Comparison of ENCODE assay signal across 1 mouse cellular context in the genomic region with DNA sequence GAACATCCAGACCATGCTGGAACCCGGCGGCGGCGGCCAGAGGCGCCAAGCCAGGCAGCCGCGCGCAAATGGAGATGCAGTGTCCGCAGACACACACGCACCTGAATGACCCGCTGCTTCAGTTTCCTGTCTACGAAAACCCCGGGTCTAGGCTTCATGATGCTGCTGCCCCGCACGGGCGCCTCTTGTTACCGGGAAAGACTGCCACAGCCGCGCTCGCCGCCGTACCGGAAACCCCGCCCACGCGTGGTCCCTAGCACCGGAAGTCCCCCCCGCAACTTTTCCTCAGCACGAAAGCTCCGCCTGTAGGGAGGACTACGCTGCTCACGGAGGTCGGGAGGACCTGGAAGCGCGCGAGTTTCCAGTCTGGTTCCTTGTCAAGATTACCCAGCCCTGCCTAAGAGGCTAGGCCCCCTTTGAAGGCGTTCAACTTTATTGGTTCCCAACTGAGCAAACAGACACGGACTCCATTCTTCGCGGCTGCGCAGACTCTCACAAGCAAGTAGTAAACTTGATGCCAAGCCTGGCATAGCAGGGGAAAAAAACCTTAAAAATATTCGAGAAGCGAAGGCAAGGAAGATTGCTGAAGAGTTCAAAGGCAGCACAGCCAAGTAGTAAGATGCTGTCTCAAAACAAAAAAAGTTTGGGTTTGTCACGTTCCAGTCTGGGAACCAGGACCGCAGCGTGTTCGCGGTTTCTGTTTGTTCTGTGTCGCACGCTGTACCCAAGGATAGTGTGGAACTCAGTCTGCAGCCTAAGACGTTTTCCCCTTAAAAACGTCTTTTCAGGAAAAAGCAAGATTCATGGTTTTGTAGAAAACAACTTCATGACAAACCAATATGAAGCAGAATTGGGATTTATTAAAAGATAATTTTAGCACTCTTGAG.
TF ChIP-seq lines count a peak whose summit lies in the region.

A gene (minus strand): TSS at position 255 of the 887 bp plus-strand sequence.
A gene (plus strand): TSS at position 744 of the 887 bp plus-strand sequence.

TF ChIP-seq in myocyte, 11 proteins besides CTCF, POLR2A, EP300 and RAD21 (continued from another document):
- TF ChIP-seq TCF12 (IDR thresholded peaks at IDR 0.05; ENCODE audit: insufficient read depth, poor library complexity, severe bottlenecking) (no peak), MYOG (IDR thresholded peaks at IDR 0.05; ENCODE audit: control insufficient read depth in 1 of 3, insufficient read depth in 1 of 3, insufficient read length in 2 of 3, low read depth in 2 of 3) (peak in 1 of 3 experiments; percentile 32), TCF3 (IDR thresholded peaks at IDR 0.05; ENCODE audit: insufficient read length, low read depth) (no peak), MAX (IDR thresholded peaks at IDR 0.05; ENCODE audit: low read depth) (peak; percentile 51), POLR2AphosphoS2 (IDR thresholded peaks at IDR 0.05; ENCODE audit: insufficient read length, low read depth) (peak; percentile 70), MYOD1 (IDR thresholded peaks at IDR 0.05; ENCODE audit: control insufficient read depth in 1 of 3, insufficient read length in 2 of 3, low read depth in 2 of 3) (no peak), USF1 (IDR thresholded peaks at IDR 0.05; ENCODE audit: low read depth) (peak; percentile 14), E2F4 (IDR thresholded peaks at IDR 0.05; ENCODE audit: insufficient read depth) (peak; percentile 63), SRF (IDR thresholded peaks at IDR 0.05; ENCODE audit: control insufficient read depth, insufficient read length, low read depth) (no peak), REST (IDR thresholded peaks at IDR 0.05; ENCODE audit: insufficient read depth, insufficient read length) (no peak)
TF ChIP-seq in myocyte: peak in this region for 5.
